Mouse (Mus musculus): ENCODE results near the gene Insm2.

The Insm2 gene

DNA sequence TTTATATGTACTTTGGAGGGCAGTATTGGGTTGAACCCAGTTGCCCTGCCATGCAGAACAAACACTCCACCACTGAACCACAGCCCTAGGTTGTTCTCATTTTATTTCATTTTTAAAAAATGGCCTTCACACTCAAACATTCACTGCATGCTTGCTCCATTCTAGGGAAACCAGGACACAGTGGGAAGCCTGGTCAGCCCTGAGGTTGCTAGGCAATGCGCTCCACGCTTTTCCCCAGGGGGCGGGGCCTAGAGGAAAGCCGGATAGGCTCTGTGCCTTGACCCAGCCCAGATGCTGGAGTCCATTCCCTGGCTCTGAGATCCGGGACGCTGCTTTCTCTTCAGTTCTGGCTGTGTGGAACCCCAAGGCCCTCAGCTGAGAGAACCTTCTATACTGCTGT, 25.4 kb upstream of the Insm2 start:
- TF ChIP-seq GATA4 (IDR thresholded peaks at IDR 0.05; ENCODE audit: insufficient replicate concordance, low read length): no peak

DNA sequence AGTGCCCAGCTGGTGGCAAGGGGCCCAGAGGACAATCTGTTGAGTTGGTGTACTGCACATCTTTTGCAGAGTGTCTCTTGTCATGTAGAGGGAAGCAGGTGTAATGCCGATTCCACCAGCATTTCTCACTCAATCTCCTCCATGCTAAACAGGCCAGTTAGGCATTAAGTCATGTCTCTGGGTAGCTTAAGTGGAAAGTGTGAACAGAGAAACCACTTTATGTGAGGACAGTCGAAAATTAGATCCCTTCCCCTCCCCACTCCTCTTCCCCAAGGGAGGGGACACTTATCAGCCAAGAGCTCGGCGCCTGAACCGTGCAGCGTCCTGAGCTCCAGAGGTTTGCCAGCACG, 715 bp upstream of the Insm2 start:
- no peak for TF ChIP-seq GATA4 (IDR thresholded peaks at IDR 0.05; ENCODE audit: insufficient replicate concordance, low read length)

DNA sequence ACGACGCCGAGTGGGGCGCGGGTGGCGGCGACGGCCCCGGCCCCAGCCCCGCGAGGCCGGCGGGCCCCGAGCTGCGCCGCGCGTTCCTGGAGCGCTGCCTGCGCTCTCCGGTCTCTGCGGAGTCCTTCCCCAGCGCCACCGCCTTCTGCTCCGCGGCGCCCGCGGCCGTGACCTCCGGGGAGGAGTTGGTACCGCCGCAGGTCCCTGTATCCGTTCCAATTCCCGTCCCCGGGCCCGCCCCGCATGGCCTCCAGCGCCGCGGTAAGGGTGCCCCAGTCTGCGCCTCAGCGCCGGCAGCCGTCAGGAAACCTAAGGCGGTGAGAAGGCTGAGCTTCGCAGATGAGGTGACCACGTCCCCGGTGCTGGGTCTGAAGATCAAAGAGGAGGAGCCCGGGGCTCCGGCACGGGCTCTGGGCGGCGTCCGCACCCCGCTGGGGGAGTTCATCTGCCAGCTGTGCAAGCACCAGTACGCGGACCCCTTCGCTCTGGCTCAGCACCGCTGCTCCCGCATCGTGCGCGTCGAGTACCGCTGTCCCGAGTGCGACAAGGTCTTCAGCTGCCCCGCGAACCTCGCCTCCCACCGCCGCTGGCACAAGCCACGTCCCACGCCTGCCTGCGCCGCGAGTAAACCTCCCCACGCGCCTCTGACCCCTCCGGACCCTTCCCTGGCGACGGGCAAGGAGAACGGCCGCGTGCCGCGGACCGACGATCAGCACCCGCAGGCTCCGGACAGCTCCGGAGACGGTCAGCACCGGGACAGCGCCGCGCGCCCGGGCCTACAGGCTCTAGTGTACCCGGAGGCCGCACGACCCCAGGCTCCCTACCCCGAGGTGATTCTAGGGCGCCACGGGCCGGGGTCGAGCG, 644 bp downstream of the Insm2 start:
- no peak for TF ChIP-seq GATA4 (IDR thresholded peaks at IDR 0.05; ENCODE audit: insufficient replicate concordance, low read length)

DNA sequence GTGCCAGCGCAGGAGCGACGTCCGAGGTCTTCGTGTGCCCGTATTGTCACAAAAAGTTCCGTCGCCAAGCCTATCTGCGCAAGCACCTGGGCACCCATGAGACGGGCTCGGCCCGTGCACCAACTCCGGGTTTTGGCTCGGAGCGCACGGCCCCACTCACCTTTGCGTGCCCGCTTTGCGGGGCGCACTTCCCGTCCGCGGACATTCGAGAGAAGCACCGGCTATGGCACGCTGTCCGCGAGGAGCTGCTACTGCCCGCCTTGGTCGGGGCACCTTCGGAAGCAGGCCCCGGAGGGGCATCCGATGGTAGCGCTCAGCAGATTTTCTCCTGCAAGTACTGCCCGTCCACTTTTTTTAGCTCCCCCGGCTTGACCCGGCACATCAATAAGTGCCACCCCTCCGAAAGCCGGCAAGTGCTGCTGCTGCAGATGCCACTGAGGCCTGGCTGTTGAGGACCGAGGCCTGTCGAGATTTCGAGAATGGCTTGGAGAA, 1.3 kb downstream of the Insm2 start:
- TF ChIP-seq GATA4 (IDR thresholded peaks at IDR 0.05; ENCODE audit: insufficient replicate concordance, low read length): no peak

DNA sequence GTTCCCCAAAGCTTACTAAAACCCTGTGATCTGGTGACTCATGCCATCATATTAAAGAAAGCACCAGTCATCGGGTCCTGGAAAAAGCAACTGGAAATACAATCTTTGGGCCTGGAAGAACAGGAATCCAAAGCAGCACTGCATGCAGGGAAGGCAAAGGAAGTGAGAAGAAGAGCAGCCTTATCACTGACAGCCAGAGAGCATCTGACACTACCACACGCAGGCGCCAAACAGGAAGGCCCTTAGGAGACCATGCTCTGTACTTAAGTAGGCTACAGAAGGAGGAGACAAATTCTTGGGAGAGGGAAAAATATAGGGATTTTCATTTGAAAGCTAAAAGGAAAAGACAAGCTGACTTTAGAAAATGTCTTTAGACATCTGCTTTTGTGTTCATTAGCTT, 5.2 kb downstream of the Insm2 start:
- TF ChIP-seq GATA4 (IDR thresholded peaks at IDR 0.05; ENCODE audit: insufficient replicate concordance, low read length): no peak

DNA sequence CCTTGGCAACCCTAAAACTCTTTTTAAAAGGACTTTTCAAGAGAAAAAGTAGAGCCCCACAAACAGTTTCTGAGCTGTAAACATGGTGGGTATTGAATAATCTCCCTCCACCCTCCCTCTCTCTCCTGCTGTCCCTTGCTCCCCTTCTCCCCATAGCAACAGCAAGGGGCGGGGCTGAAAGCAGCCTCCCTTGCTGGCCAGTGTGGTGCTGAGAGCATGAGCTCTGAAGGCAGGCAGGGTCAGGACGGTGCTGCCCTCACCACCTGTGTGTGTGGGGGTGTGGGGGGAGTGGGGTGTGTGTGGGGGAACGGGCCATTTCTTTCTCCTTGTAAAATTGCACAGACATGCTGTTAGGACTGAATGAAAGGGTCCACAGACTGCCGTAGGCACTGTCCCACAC, 8.7 kb downstream of the Insm2 start:
- no peak for TF ChIP-seq GATA4 (IDR thresholded peaks at IDR 0.05; ENCODE audit: insufficient replicate concordance, low read length)

DNA sequence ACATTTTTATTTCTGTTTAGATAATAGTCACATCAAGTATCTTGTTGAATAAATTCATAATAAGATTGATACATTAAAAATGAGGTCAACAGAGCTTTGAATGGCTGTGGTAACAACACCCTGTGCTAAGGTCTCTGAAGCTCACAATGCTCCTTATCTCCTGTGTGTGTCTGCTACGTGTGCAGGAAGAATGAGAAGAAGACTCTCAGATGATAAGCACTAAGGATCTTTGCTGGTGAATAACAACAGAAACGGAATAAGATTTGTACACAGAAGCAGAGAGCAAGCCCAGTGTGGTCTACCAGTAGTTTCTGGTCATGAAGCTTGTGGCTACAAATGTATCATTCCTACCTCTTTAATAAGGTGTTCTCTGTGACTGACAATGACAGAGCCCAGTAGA, 11.6 kb downstream of the Insm2 start:
- no peak for TF ChIP-seq GATA4 (IDR thresholded peaks at IDR 0.05; ENCODE audit: insufficient replicate concordance, low read length)

DNA sequence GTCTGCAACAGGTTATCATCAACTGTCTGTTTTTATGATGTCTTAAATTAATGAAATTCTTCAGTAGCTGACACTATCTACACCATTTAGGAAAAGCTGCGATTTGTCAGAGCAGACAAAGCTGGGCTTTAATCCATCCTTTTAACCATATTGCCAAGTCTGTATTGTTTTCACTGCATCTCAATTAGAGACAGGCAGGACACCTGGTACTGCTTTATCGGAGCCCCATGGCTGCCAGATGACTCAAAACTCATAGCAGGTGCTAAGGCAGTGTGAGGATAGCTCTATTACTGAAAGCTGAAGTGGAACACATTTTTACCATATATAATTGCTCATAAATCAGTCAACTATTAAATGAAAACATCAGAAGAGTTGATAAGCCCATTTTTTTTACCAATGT, 21.1 kb downstream of the Insm2 start:
- TF ChIP-seq GATA4 (IDR thresholded peaks at IDR 0.05; ENCODE audit: insufficient replicate concordance, low read length): no peak

DNA sequence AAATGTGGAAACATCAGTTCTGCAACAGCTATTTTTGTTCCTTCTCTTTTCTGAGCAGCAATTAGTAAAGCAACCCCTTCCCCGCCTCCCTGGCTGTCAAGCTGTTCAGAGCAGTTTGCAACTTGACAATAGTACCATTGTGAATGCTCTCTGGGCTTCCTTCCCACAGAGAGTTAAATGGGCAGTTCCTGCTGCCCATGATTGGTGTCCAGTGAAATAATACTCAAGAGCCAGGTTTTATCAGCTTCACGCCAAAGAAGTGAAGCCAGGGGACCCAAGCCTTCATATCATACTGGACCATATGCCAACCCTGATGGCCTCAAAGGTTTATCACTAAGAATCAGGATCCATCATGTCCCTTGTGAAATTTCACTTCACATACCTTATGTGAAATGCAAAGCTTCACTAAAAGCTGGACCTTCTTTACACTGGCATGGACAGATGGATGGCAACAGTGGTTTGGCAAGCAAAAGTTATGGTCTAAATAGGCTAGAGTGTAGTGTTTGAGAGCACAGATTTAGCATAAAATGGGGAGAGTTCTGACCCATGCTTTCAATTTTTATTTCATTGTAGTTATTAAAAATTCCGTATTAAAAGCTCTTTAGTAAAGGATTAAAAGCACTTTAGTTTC, 23.5 kb downstream of the Insm2 start:
- TF ChIP-seq GATA4 (IDR thresholded peaks at IDR 0.05; ENCODE audit: insufficient replicate concordance, low read length): no peak

DNA sequence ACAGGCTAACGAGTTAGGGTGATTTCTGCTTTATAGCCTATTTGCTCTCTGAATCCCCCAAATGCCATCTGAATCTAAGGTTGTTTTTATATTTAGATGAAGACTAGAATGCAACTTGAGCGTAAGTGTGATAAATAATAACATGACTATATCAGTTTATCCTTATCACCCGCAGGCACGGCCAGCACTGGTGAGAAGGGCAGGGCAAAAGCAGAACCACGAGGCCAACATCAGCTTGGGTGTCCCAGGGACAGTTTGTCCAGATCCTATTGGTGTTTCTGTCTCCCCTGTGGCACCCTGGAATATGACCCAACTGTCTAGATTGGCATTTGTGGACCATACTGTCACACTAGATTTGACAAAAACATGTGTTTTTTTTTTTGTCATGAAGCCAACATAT, 24.0 kb downstream of the Insm2 start:
- no peak for TF ChIP-seq GATA4 (IDR thresholded peaks at IDR 0.05; ENCODE audit: insufficient replicate concordance, low read length)

DNA sequence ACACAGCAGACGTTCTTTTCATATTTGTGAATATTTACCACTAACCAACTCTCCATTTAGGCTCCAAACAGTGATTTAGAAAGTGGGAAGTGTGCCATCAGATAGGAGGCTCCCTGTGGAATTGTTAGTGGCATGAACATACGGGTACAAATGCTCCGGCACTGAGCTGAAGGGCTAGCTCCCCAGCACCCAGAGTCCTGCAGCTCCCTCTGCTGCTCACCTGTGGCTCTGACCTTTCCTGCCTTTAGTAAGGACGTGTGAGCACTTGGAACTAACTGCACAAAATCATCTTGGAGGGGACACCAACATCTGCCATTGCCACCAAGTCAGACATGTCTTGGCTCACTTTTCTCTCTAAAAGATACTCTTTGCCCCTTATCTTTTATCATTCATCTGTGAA, 27.5 kb downstream of the Insm2 start:
- TF ChIP-seq GATA4 (IDR thresholded peaks at IDR 0.05; ENCODE audit: insufficient replicate concordance, low read length): no peak

DNA sequence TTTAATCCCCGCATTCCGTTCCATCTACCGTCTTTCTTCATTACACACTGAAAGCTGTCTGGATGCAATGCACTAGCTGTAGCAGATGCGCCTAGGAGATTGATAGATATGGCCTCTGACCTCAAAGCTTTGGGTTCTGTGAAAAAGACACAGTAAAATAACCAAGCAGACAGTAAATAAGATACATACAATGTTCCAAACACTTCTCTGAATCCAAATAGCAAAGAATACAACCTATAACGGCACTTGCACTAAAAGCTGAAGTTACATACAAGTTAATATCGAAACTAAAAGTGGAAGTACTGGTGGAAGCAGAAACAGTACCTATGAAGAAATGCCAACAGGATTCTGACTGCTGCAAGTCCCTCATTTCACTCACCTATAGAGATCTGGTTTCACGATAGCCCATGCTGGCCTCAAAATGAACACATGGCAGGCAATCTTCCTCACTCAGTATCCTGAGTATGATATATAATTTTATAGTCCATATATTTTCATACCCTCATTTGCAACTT, 48.8 kb downstream of the Insm2 start:
- no peak for TF ChIP-seq GATA4 (IDR thresholded peaks at IDR 0.05; ENCODE audit: insufficient replicate concordance, low read length)
